Mouse (Mus musculus): Measurements from ENCODE around the gene Baiap2l1. TPM values are rescaled to one million over a fixed set of nuclear protein-coding genes. Genes with fewer than 3 reads are reported as not detected.
"Not testable (repeated sequence)": the region's sequence is repeated elsewhere in the genome, so short reads cannot be mapped to it uniquely, and the experiment has no call there.

The Baiap2l1 gene
- total RNA-seq, 1 experiment from 2014 or later: 8.2 TPM

DNA sequence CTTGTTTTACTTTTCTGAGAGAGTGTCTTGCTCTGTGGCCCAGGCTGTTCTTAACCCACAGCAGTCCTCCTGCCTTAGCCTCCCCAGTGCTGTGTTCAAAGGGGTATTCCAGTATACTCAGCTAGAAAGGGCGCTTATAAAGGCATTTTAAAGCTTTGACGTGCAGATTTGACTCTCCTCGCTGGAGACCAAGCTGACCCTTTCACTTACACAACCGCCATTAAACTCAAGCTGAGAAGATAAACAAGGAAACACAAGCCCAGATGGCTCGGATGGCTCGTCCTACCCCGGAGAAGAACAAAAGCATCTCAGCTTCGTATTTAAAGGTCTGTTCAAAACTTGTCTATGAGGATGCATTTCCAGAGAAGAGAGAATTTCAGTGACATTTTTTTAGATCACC lies 6.7 kb downstream of the Baiap2l1 start:
- DNase-seq: no peak

DNA sequence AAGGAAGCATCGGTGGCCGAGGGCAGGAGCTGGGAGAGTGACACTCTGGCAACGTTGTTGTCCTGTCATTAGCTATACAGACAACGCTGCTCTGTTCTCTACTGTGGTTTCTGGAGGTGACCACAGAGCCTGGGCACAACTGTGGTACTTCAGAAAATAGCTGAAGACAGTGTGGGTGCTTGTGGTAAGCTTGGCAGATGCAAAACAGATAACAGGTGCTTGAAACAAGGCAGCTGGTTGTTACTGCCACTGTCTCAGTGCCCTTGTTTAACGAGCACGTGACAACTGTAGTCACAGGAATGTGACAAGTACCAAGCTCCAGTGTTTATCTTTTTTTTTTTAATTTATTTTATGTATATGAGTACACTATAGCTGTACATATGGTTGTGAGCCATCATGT lies 13.3 kb downstream of the Baiap2l1 start:
- no peak for DNase-seq

DNA sequence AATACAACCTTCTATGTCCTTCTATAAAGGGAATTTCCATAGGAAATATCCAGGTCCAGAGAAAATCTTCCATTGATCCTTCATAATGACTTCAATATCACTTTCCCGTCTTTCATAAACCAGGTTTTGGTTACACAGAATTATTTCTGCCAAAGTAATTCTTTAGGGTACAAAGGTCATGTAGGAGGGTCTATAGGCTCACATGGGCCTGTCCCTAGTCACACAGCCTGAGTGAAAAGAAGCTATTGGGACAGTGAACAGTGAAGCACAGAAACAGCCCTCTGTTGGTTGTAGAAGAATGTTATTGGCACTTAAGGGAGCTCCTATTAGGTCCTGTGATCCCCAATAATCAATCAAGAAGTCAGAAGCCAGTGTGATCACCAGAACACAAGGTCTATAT lies 16.8 kb downstream of the Baiap2l1 start:
- DNase-seq: no peak

DNA sequence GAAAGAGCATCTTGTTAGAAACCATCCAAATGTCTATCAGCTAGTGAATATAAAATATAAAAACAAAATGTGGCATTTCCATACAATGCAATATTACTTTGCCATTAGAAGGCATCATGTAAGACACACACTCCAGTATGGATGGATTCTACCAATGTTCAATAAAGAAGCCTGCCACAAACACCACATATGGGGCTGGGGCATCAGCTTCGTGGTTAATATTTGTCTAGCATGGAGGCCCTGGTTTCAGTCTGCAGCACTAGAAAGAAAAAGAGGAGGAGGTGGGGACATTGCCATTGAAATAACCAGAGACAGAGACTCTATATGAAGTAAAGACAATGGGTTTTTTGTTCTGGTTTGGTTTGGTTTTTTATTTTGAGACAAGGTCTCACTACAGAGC lies 19.1 kb downstream of the Baiap2l1 start:
- DNase-seq: no peak

- not testable (repeated sequence) for DNase-seq
Observed at GRCm38 (mm10) chr5:144335357-144335756, 22.6 kb downstream of the Baiap2l1 start.

DNA sequence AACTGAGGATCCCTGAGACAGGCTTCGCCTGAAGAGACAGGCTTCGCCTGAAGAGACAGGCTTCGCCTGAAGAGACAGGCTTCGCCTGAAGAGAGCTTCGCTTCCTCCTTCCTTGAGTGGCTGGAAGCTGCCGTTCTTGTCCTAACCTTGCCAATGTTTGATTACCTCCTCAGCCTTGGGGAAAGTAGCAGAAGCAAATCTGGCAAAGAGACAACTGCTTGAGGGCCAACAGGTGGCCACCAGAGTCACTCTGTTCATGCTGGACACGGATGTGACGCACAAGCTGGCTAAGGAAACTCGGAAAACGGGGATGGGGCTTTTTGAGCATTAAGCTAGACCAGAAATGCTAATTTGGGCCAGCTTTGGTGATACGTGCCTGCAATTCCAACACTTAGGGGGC lies 23.9 kb downstream of the Baiap2l1 start:
- DNase-seq: no peak

- no peak for DNase-seq
Observed at GRCm38 (mm10) chr5:144322717-144323116, 35.2 kb downstream of the Baiap2l1 start.

- peak; percentile 74 for DNase-seq
Observed at GRCm38 (mm10) chr5:144321681-144322080, 36.2 kb downstream of the Baiap2l1 start.

DNA sequence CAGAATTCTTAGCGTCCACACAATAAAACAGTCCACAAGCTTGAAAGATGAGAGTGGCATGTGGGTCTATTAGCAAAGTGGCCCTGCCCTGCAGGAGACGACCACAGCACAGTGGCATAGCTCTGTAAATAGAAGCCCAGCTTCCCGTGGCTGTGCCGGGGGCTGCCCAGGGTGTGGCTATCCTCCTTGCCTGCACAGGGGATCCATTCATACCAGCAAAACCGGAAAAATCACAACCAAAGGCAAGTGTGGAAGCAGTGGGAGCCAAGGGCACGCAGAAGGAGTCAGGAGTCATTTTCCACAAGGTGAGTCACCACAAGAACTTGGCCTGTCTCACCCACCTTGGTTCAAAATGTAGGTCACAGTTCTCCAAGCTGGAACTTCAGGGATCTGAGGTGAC lies 39.6 kb downstream of the Baiap2l1 start:
- DNase-seq: peak; percentile 34

DNA sequence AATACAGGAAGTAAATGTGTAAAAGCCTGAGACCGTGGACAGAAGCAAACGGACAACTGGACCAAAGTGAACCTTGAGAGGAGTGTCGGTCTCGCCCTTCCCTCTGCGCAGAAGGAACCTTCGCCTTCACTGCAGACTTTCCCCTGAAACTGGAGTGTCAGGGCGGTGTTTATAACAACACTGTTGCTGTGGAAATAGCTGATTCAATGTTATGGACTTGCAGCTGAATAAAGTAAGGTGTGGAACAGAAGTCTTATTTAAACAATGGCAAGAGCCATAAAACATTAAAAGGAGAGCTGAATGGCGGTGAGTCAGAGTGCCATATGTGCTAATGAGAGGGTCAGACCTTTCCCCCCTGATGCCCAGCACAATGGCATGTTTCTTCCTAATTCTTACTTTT lies 40.5 kb downstream of the Baiap2l1 start:
- DNase-seq: no peak

DNA sequence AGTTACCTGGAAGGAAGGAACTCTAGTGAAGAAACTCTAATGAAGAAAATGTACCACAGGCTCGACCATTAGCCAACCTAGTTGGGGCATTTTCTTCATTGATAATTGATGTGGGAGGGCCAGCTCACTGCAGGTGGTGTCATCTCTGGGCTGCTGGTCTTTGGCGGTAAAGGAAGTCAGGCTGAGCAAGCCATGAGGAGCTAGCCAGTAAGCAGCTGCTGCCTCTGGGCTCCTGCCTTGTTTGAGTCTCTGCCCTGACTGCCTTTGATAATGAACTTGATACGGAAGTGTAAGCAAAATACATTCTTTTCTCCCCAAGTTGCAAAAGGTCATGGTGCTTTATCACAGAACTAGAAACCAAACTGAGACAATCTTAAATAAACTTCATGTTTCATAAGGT lies 41.5 kb downstream of the Baiap2l1 start:
- no peak for DNase-seq

- DNase-seq: no peak
Observed at GRCm38 (mm10) chr5:144314731-144315494, 43.0 kb downstream of the Baiap2l1 start.

GRCm38 (mm10) chr5:144313335-144313734 lies 44.6 kb downstream of the Baiap2l1 start:
- DNase-seq: peak; percentile 60

GRCm38 (mm10) chr5:144312183-144312582 lies 45.7 kb downstream of the Baiap2l1 start:
- no peak for DNase-seq

DNA sequence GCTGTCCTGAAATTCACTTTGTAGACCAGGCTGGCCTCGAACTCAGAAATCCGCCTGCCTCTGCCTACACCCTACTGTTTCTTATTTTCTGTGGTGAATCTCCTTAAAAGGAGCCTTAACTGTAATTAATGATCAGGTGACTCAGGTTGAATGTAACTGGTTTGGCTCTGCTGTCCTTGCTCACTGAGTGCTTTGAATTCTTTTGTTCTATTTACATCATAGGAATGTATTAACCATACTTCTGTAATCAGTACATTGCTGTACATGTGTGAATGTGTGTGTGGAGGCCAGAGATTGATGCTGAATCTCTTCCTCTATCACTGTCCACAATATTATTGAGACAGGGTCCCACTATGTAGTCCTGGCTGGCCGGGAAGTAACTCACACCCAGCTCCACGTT lies 49.0 kb downstream of the Baiap2l1 start:
- no peak for DNase-seq

DNA sequence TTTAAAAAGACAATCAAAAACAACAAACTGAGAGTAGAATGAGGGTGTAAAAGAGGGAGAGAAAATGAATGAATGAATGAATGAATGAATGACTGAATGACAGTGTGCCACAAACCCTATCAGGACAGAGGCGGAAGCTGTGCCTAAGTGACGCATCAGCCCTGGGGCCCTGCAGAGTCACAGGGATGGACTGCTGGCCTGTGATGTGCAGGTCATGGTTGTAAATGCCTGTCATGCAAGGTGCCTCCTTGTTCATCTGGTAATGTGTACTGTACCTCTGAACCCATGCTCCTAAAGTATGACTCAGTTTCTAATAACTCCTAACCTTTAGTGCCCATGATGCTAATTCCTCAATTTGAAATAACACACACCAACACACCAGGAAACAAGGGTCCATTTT lies 54.8 kb downstream of the Baiap2l1 start:
- no peak for DNase-seq

DNA sequence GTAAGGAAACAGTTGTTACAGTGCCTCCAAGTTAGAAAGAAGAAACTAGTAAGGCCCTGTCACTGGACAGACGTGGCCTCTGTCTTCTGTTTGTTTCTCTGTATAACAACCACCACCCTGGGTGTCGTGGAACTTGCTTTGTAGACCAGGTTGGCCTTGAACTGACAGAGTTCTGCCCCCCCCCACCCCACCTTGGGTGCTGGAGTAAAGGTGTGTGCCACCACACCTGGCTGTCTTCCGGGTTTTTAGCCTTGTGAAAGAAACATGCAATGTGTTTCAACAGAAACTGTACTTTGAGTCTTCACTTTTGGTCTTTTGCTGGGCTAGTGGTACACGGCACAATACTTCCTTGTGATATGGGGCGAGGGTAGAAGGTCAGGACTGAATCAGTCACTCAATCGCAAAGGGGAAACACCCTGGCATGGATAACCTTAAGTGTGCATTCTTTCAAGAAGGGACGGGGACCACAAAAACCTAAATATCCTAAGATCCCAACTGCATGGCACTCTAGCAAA lies 61.8 kb downstream of the Baiap2l1 start:
- no peak for DNase-seq

DNA sequence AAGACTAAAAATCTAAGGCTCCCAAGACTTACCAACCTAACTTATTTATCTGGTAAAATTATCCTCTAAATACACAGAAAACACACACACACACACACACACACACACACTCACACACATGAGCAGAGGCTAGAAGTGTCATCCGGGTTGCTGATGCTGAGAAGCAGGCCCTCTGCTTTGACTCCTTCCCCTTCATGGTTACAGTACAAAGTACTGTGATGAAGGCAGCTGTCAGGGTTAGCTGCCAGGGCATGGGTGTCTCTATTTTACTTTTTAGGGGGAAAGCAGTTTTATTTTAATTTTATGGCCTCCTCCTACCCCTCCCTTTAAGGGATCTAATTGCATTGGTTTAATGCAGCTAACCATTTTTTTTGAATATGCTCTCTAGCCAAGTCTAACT lies 62.6 kb downstream of the Baiap2l1 start:
- DNase-seq: no peak

DNA sequence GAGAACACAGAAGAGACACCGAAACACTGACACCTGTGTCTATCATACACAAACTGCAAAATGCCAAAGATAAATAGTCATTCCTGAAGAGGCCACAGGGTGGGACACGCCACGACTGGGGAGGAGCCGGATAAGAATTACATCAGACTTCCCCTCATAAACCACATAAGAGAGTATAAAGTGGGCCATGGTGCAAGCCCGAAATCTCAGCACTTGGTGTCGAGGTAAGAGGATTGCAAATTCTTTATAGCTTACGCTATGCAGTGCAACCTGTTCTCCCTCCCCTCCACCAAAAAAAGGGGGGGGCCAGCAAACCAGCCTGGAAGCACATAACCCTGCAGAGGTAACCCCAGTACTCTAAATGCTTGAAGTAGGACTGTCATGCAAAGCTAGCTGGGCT lies 63.0 kb downstream of the Baiap2l1 start:
- DNase-seq: no peak

DNA sequence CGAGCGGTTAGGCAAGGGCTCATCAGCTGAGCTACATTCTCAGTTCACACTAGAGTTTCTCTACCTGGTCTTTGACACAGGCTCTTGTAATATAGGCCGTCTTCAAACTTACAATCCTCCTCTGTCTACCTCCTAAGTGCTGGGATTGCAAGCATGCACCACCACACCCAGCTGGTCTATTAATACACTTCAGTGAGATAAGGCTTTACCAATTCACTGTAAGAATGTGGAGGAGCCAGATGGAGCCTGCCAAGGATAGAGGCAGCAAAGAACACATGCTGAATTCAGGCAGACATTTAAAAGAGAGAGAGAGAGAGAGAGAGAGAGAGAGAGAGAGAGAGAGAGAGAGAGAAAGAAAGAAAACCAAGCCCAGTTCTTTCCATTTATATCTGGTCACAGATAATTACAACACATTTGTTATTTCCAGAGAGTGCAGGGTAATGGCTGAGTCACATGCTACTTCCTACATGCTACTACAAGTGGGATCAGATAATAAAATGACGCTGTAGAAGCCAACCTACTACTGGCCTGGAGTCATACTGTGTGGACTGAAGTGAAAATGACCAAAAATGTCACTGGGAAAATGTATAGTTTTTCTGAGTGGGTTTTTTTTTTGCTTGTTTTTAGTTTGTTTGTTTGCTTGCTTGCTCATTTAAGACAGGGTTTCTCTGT lies 68.0 kb downstream of the Baiap2l1 start:
- DNase-seq: no peak

DNA sequence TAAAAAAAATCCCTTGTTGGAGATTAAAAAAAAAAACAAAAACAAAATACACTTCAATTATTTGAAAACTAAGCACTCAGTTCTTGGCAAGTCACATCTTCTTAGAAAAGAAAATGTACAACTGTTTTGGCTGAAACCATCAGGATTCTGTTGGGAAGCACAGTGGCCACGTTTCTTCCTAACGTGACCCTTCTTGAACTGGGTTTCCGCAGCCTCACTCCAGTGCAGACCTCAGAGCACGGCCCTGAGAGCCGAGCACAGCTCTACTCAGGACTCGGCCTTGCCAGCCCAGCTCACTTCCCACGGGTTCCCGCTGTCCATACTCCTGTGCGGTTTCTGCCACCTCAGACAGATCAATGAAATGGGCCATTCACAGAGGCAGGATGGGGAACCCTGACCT lies 69.5 kb downstream of the Baiap2l1 start:
- DNase-seq: no peak

GRCm38 (mm10) chr5:144287267-144287820 lies 70.6 kb downstream of the Baiap2l1 start:
- no peak for DNase-seq

GRCm38 (mm10) chr5:144286591-144287266 lies 71.2 kb downstream of the Baiap2l1 start:
- DNase-seq: no peak

Data from adrenal gland, postnatal 14 days (tissue).